Mouse (Mus musculus): ENCODE data around the gene Cd96. TPM values are rescaled to one million over a fixed set of nuclear protein-coding genes. Genes with fewer than 3 reads are reported as not detected.

Cd96 gene
- polyA plus RNA-seq, 1 experiment from 2014 or later: 2.8 TPM

DNA sequence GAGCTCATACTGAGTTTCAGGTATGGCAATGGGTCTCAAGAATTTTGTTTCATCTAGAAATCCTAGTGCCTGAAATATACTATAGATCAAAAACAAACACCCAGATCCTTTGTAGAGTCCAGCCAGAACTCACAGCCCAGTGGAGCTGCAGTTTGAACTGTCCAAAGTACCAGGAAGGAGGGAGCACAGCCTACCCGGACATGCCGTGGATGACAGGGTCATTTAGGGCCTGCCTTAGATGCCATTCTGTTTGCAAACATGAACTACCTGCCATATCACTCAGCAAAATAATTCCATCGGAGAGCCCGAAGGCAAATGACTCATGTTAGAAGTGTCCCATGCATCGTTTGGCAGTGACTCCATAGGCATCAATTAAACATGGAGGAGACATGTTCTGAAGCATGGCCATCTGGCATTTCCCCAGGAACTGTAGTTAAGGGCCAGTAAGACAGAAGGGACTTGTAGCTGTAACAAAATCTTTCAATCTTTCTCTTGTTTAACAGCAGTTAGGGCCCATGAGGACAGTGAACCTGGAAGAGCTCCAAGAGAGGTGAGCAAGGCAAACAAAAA, 111.9 kb downstream of the Cd96 start:
- Histone ChIP-seq H3K27me3 (ENCODE audit: control insufficient read depth, insufficient read depth, low read length) (no peaks in the 10 kb centered on the region), H3K27ac (ENCODE audit: low read length) (no peak overlapping the region), H3K4me2 (ENCODE audit: low read depth, low read length) (no peak overlapping the region), H3K36me3 (ENCODE audit: control insufficient read depth, insufficient read depth) (no peaks in the 10 kb centered on the region), H3K4me1 (ENCODE audit: control insufficient read depth, insufficient read depth, low read length) (peaks cover 4% of the 10 kb centered on the region), H3K9ac (ENCODE audit: low read length) (no peak overlapping the region), H3K4me3 (ENCODE audit: low read length) (no peak overlapping the region), H3K9me3 (replicated peaks; ENCODE audit: control insufficient read depth, low read length) (no peaks in the 10 kb centered on the region)
- WGBS: 74% methylated on average over 5 of the region's 5 CpGs
- ATAC-seq (replicated peaks; ENCODE audit: extremely low read depth, insufficient read depth, low FRiP score): no peak

DNA sequence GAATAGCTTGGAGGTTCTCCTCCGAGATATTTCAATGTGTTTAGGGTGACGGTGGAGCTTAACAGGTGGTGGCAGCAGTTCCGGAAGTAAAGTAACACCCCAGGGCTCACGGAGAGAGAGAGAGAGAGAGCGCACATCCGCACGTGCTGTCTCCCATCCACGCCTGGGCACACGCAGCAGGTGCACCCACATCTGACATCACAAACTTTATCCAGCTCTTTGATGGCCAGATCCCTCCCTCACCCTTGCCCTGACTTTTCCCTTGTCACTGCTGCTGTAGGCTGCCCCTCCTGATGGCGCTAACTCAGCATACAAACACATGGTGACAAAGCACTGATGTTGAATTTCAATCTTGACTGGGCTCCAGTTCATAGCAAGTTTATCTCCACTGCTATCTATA, 113.8 kb downstream of the Cd96 start:
- no peaks in the 10 kb centered on the region for H3K9me3 ChIP-seq (replicated peaks; ENCODE audit: control insufficient read depth, low read length)
- no peak overlapping the region for H3K9ac ChIP-seq (ENCODE audit: low read length)
- H3K4me1 ChIP-seq (ENCODE audit: control insufficient read depth, insufficient read depth, low read length): peaks cover 8% of the 10 kb centered on the region
- no peaks in the 10 kb centered on the region for H3K27me3 ChIP-seq (ENCODE audit: control insufficient read depth, insufficient read depth, low read length)
- H3K36me3 ChIP-seq (ENCODE audit: control insufficient read depth, insufficient read depth): no peaks in the 10 kb centered on the region
- no peak overlapping the region for H3K4me3 ChIP-seq (ENCODE audit: low read length)
- WGBS: 80% methylated on average over 10 of the region's 10 CpGs
- no peak overlapping the region for H3K27ac ChIP-seq (ENCODE audit: low read length)
- H3K4me2 ChIP-seq (ENCODE audit: low read depth, low read length): no peak overlapping the region
- no peak for ATAC-seq (replicated peaks; ENCODE audit: extremely low read depth, insufficient read depth, low FRiP score)

DNA sequence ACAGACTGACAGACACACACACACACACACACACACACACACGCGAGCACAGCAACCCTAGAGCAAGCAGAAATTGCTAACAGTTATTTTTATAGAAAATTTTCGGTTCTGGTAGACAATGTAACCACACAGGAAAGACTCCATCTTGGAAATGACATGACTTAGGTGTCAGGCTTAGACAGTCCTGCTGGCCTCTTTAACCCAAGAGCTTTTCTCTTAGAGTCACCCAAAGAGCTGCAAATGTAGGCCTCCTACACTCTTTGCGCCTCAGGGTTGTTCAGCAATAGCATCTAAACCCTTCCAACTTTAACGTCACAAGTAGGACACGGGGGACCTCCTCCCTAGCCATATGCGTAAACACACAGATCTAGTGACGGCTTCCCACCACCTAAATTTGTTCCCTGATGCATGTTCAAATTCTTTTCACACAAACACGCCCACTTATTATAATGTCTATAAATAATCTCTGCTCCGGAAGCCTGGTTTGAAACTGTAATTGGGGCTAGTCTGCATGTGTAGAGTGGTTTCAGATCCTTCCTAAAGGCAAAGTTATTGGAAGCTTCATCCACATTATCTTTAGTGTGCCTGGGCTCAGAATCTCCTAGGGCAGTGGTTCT, 118.4 kb downstream of the Cd96 start:
- Histone ChIP-seq H3K9ac (ENCODE audit: low read length) (no peak overlapping the region), H3K36me3 (ENCODE audit: control insufficient read depth, insufficient read depth) (no peaks in the 10 kb centered on the region), H3K27ac (ENCODE audit: low read length) (no peak overlapping the region), H3K4me1 (ENCODE audit: control insufficient read depth, insufficient read depth, low read length) (peaks cover 4% of the 10 kb centered on the region; the same call in 1 of the 2 replicates), H3K4me3 (ENCODE audit: low read length) (no peak overlapping the region), H3K4me2 (ENCODE audit: low read depth, low read length) (no peak overlapping the region), H3K27me3 (ENCODE audit: control insufficient read depth, insufficient read depth, low read length) (no peaks in the 10 kb centered on the region), H3K9me3 (replicated peaks; ENCODE audit: control insufficient read depth, low read length) (no peaks in the 10 kb centered on the region)
- 74% methylated on average over 10 of the region's 10 CpGs for WGBS
- ATAC-seq (replicated peaks; ENCODE audit: extremely low read depth, insufficient read depth, low FRiP score): no peak

DNA sequence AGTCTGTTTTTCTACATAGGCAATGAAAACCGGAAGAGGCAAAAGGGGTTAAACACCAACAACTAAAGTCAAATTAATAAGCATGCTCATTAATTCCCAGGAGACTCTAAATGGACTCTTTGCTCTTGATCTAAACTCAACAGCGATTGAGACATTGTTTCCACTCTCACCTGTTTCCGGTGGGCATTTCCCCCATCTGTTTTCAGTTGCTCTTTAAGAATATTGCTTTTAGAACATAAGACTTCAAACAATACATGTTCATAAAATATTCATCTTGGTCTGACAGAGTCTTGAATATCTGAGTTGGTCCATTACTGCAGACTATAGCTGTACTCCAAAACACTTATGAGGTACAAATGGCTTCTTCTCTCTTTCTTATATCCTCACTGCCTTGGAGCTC, 119.1 kb downstream of the Cd96 start:
- Histone ChIP-seq H3K4me1 (ENCODE audit: control insufficient read depth, insufficient read depth, low read length) (peaks cover 4% of the 10 kb centered on the region; the same call in 1 of the 2 replicates), H3K4me2 (ENCODE audit: low read depth, low read length) (no peak overlapping the region), H3K27ac (ENCODE audit: low read length) (no peak overlapping the region), H3K4me3 (ENCODE audit: low read length) (no peak overlapping the region), H3K36me3 (ENCODE audit: control insufficient read depth, insufficient read depth) (no peaks in the 10 kb centered on the region), H3K27me3 (ENCODE audit: control insufficient read depth, insufficient read depth, low read length) (no peaks in the 10 kb centered on the region), H3K9ac (ENCODE audit: low read length) (no peak overlapping the region), H3K9me3 (replicated peaks; ENCODE audit: control insufficient read depth, low read length) (no peaks in the 10 kb centered on the region)
- no peak for ATAC-seq (replicated peaks; ENCODE audit: extremely low read depth, insufficient read depth, low FRiP score)
- whole genome bisulfite sequencing: 84% methylated on average over 3 of the region's 3 CpGs

DNA sequence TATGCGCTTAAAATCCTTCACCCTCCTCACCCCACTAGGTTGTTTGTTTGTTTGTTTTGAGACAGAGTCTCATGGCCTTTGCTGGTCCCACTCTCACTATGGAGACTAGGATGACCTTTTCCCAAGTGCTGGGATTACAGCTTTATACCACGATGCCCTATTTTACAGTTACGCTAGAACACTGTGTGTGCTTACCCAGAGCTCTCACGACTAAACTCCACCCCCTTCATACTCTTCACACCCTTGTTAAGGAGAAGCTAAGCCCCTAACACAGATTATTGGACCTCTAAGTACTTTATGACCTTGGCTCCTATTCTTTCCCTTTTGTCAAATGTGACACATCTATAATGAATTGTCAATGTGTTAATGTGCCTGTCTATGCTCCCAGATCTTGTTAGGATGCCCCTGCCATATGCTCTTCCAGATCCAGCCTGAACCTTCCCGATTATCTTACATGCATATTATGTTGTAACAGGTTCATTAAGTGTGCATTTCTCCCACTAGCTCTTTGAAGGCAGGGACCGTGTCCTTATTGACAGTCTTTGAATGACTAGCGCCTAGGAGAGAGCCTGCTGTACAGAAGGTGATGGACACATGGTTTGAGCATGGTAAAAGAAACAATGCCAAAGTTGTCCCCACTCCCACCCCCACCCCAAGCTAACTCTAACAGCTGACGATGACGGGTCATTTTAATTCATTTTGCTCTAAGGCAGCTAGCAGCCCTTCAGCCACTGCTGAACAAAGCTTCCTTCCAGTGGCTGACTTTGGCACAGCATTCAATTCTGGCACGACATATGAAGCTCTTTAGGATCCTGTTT, 120.5 kb downstream of the Cd96 start:
- Histone ChIP-seq H3K4me1 (ENCODE audit: control insufficient read depth, insufficient read depth, low read length) (peaks cover 4% of the 10 kb centered on the region; the same call in 1 of the 2 replicates), H3K4me3 (ENCODE audit: low read length) (no peak overlapping the region), H3K4me2 (ENCODE audit: low read depth, low read length) (no peak overlapping the region), H3K27ac (ENCODE audit: low read length) (no peak overlapping the region), H3K9ac (ENCODE audit: low read length) (no peak overlapping the region), H3K9me3 (replicated peaks; ENCODE audit: control insufficient read depth, low read length) (no peaks in the 10 kb centered on the region), H3K27me3 (ENCODE audit: control insufficient read depth, insufficient read depth, low read length) (no peaks in the 10 kb centered on the region), H3K36me3 (ENCODE audit: control insufficient read depth, insufficient read depth) (no peaks in the 10 kb centered on the region)
- no peak for ATAC-seq (replicated peaks; ENCODE audit: extremely low read depth, insufficient read depth, low FRiP score)
- WGBS: 70% methylated on average over 10 of the region's 10 CpGs

DNA sequence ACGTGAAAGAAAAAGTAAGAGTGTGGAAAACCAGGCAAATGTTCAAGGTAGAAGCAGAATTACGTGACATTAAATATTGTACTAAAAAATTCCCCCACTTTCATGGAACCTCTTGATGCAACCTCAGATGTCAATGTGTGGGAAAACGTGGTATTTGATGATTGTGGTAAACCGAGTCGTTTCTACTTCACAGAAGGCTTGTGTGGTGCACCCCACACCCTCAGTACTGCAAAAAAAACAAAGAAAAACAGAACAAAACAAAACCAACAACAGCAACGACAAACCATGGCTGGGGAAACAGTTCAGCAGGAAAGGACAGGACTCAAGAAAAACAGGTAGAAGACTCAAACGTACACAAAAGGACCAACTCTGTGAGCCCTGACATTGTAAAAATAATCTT, 121.8 kb downstream of the Cd96 start:
- peaks cover 4% of the 10 kb centered on the region; the same call in 1 of the 2 replicates for H3K4me1 ChIP-seq (ENCODE audit: control insufficient read depth, insufficient read depth, low read length)

DNA sequence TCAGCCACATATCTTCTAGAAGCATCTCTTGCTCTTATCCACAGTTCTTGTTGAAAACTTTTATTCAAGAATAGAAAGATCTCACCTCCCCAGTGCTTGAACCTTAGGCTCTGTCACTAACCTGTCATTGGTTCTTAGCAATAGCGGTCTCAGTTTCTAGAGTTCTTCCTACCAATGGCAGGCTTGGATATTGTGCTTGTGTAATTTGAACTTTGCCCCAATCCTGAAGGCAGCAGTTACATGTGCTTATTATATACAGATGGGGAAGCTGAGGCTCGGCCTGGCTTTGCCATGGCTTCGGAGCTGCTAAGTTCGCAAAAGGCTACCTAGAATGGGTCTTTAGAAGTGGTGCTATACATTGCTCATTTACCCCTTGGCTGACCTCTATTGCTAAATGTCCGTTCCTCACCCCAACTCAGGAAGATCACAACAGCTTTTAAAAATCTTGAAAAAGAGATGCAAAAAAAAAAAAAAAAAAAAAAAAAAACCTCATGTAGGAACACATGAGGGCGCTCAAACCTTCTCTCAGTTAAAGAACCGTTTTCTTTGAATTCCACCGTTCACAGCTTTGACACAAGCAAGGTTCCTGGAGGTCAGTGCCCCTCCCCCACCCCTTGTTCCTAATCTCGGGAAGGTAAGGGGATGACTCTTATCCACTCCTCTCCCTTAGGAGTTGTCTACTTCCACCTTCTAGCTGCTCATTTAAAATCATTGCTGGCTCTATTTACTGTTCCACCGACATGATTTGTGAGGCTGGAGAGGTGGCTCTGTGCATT, 129.0 kb downstream of the Cd96 start:
- 47% methylated on average over 10 of the region's 10 CpGs for WGBS
- no peak overlapping the region for H3K4me2 ChIP-seq (ENCODE audit: low read depth, low read length)
- no peaks in the 10 kb centered on the region for H3K27me3 ChIP-seq (ENCODE audit: control insufficient read depth, insufficient read depth, low read length)
- no peak overlapping the region for H3K4me3 ChIP-seq (ENCODE audit: low read length)
- no peaks in the 10 kb centered on the region for H3K9me3 ChIP-seq (replicated peaks; ENCODE audit: control insufficient read depth, low read length)
- H3K27ac ChIP-seq (ENCODE audit: low read length): no peak overlapping the region
- ATAC-seq (replicated peaks; ENCODE audit: extremely low read depth, insufficient read depth, low FRiP score): no peak
- no peaks in the 10 kb centered on the region for H3K36me3 ChIP-seq (ENCODE audit: control insufficient read depth, insufficient read depth)
- H3K4me1 ChIP-seq (ENCODE audit: control insufficient read depth, insufficient read depth, low read length): no peaks in the 10 kb centered on the region
- H3K9ac ChIP-seq (ENCODE audit: low read length): no peak overlapping the region

More for the DNA sequence above, 121.8 kb downstream of the Cd96 start:
- no peaks in the 10 kb centered on the region for H3K27me3 ChIP-seq (ENCODE audit: control insufficient read depth, insufficient read depth, low read length)
- no peaks in the 10 kb centered on the region for H3K9me3 ChIP-seq (replicated peaks; ENCODE audit: control insufficient read depth, low read length)
- no peak overlapping the region for H3K4me3 ChIP-seq (ENCODE audit: low read length)
- no peak overlapping the region for H3K27ac ChIP-seq (ENCODE audit: low read length)
- H3K4me2 ChIP-seq (ENCODE audit: low read depth, low read length): no peak overlapping the region
- H3K36me3 ChIP-seq (ENCODE audit: control insufficient read depth, insufficient read depth): no peaks in the 10 kb centered on the region
- ATAC-seq (replicated peaks; ENCODE audit: extremely low read depth, insufficient read depth, low FRiP score): no peak
- 67% methylated on average over 7 of the region's 7 CpGs for WGBS
- H3K9ac ChIP-seq (ENCODE audit: low read length): no peak overlapping the region

DNA sequence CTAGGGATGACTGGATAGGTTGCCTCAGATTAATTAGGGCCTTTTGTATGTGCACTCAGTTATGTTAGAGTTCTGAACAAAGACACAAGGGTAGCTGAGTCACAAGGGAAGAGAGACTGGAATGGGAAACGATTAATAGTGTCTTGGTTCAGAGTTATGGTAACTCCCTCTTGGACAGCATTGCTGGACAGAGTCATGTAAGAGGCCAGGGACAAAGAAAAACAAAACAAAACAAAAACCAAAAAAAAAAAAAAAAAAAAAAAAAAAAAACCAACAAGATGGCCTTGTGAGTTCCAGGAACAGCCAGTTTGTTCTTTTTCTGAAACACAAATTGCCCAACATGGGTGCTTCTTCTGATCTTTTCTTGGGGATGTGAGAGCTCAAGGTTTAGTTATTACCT, 133.8 kb downstream of the Cd96 start:
- no peaks in the 10 kb centered on the region for H3K9me3 ChIP-seq (replicated peaks; ENCODE audit: control insufficient read depth, low read length)
- no peak overlapping the region for H3K4me2 ChIP-seq (ENCODE audit: low read depth, low read length)
- H3K27me3 ChIP-seq (ENCODE audit: control insufficient read depth, insufficient read depth, low read length): no peaks in the 10 kb centered on the region
- no peak overlapping the region for H3K9ac ChIP-seq (ENCODE audit: low read length)
- 70% methylated on average over 1 of the region's 1 CpGs for WGBS
- no peaks in the 10 kb centered on the region for H3K36me3 ChIP-seq (ENCODE audit: control insufficient read depth, insufficient read depth)
- no peaks in the 10 kb centered on the region for H3K4me1 ChIP-seq (ENCODE audit: control insufficient read depth, insufficient read depth, low read length)
- no peak overlapping the region for H3K27ac ChIP-seq (ENCODE audit: low read length)
- ATAC-seq (replicated peaks; ENCODE audit: extremely low read depth, insufficient read depth, low FRiP score): no peak
- H3K4me3 ChIP-seq (ENCODE audit: low read length): no peak overlapping the region
